Mouse (Mus musculus) MEL (cell line): ENCODE measurements around the gene Phf11a.

Source experiments
- CTCF ChIP-seq, 3 experiments: IDR thresholded peaks in 2 of 3; conservative IDR thresholded peaks in 1 of 3; 2 replicates each; pipeline ENCODE4 v1.5.1; 2011 to 2012; ENCODE audit warnings: low read length in 3 of 3, low read depth in 2 of 3, mild to moderate bottlenecking in 2 of 3, improper control_type of control experiment in 1 of 3, inconsistent platforms in 1 of 3, mixed read lengths in 1 of 3, moderate library complexity in 1 of 3; ENCODE audit not compliant: control insufficient read depth in 1 of 3, insufficient read depth in 1 of 3, poor library complexity in 1 of 3, severe bottlenecking in 1 of 3
- EP300 ChIP-seq, 2 experiments: IDR thresholded peaks; 2 replicates each; pipeline ENCODE4 v1.6.1; 2011; ENCODE audit warnings: improper control_type of control experiment in 2 of 2, low read length in 2 of 2, low read depth in 1 of 2, mild to moderate bottlenecking in 1 of 2
- SMC3 ChIP-seq: IDR thresholded peaks from 2 replicates; pipeline ENCODE4 v1.6.1; 2011; ENCODE audit warnings: low read depth, low read length, improper control_type of control experiment

- TF ChIP-seq SMC3 = no peak
- no peak; a peak in 2 of 6 replicates for TF ChIP-seq CTCF (IDR thresholded peaks at IDR 0.05 in 2 of 3, conservative IDR thresholded peaks at IDR 0.05 in 1 of 3; ENCODE audit: control insufficient read depth in 1 of 3, insufficient read depth in 1 of 3, low read depth in 2 of 3, low read length in 3 of 3, poor library complexity in 1 of 3, severe bottlenecking in 1 of 3)
- TF ChIP-seq EP300 (IDR thresholded peaks at IDR 0.05; ENCODE audit: low read depth in 1 of 2, low read length in 2 of 2) = no peak
These were observed 67.5 kb downstream of the Phf11a start for GRCm38 (mm10) chr14:59229822-59230221.
